Mouse (Mus musculus): ENCODE measurements around the gene Panx3. TPM values are rescaled to one million over a fixed set of nuclear protein-coding genes. Genes with fewer than 3 reads are reported as not detected.

The Panx3 gene
- polyA plus RNA-seq, 2 experiments = not detected

- H3K9me3 ChIP-seq (ENCODE audit: control insufficient read depth, low read length) = no peaks in the 10 kb centered on the region
- TF ChIP-seq CTCF (IDR thresholded peaks at IDR 0.05; ENCODE audit: low read depth) (no peak), EP300 (IDR thresholded peaks at IDR 0.05; ENCODE audit: low read depth) (no peak)
- no peak overlapping the region for H3K27ac ChIP-seq
- H3K9ac ChIP-seq (replicated peaks) = no peak overlapping the region
- DNase-seq (ENCODE audit: low read depth in 3 of 3, low spot score in 3 of 3) (no peak), ATAC-seq (ENCODE audit: insufficient read depth) (no peak)
- no peak overlapping the region for H3K4me3 ChIP-seq (ENCODE audit: insufficient read depth in 1 of 2, low read depth in 2 of 2, low read length in 2 of 2)
- H3K4me1 ChIP-seq (replicated peaks; ENCODE audit: control insufficient read depth in 2 of 2, insufficient read depth in 2 of 2, low read length in 1 of 2) = no peaks in the 10 kb centered on the region
- no peak overlapping the region for H3K4me2 ChIP-seq (ENCODE audit: low read depth)
- H3K27me3 ChIP-seq (ENCODE audit: control insufficient read depth, insufficient read depth, low read length) = no peaks in the 10 kb centered on the region
- H3K36me3 ChIP-seq (replicated peaks; ENCODE audit: control insufficient read depth, insufficient read depth, low read depth) = no peaks in the 10 kb centered on the region
- WGBS (ENCODE audit: insufficient replicate concordance) = 59% methylated on average over 1 of the region's 1 CpGs
Observed at GRCm38 (mm10) chr9:37681123-37681522, 12.1 kb upstream of the Panx3 start.

GRCm38 (mm10) chr9:37675287-37675686 lies 6.3 kb upstream of the Panx3 start:
- no peak overlapping the region for H3K27ac ChIP-seq
- no peak overlapping the region for H3K9ac ChIP-seq (replicated peaks)
- no peak overlapping the region for H3K4me2 ChIP-seq (ENCODE audit: low read depth)
- no peaks in the 10 kb centered on the region for H3K27me3 ChIP-seq (ENCODE audit: control insufficient read depth, insufficient read depth, low read length)
- no peak for DNase-seq (ENCODE audit: low read depth in 3 of 3, low spot score in 3 of 3)
- no peak for ATAC-seq (ENCODE audit: insufficient read depth)
- no peaks in the 10 kb centered on the region for H3K9me3 ChIP-seq (ENCODE audit: control insufficient read depth, low read length)
- H3K4me1 ChIP-seq (replicated peaks; ENCODE audit: control insufficient read depth in 2 of 2, insufficient read depth in 2 of 2, low read length in 1 of 2) = no peaks in the 10 kb centered on the region
- TF ChIP-seq EP300 (IDR thresholded peaks at IDR 0.05; ENCODE audit: low read depth) (no peak), CTCF (IDR thresholded peaks at IDR 0.05; ENCODE audit: low read depth) (no peak)
- H3K4me3 ChIP-seq (ENCODE audit: insufficient read depth in 1 of 2, low read depth in 2 of 2, low read length in 2 of 2) = no peak overlapping the region
- no peaks in the 10 kb centered on the region for H3K36me3 ChIP-seq (replicated peaks; ENCODE audit: control insufficient read depth, insufficient read depth, low read depth)
- WGBS (ENCODE audit: insufficient replicate concordance) = 67% methylated on average over 4 of the region's 4 CpGs

GRCm38 (mm10) chr9:37670261-37670660 lies 1.2 kb upstream of the Panx3 start:
- Histone ChIP-seq H3K27ac (no peak overlapping the region), H3K36me3 (replicated peaks; ENCODE audit: control insufficient read depth, insufficient read depth, low read depth) (no peaks in the 10 kb centered on the region), H3K4me1 (replicated peaks; ENCODE audit: control insufficient read depth in 2 of 2, insufficient read depth in 2 of 2, low read length in 1 of 2) (no peaks in the 10 kb centered on the region), H3K4me2 (ENCODE audit: low read depth) (no peak overlapping the region), H3K9me3 (ENCODE audit: control insufficient read depth, low read length) (no peaks in the 10 kb centered on the region), H3K27me3 (ENCODE audit: control insufficient read depth, insufficient read depth, low read length) (no peaks in the 10 kb centered on the region), H3K4me3 (ENCODE audit: insufficient read depth in 1 of 2, low read depth in 2 of 2, low read length in 2 of 2) (no peak overlapping the region), H3K9ac (replicated peaks) (no peak overlapping the region)
- 58% methylated on average over 3 of the region's 3 CpGs for WGBS (ENCODE audit: insufficient replicate concordance)
- no peak for ATAC-seq (ENCODE audit: insufficient read depth)
- TF ChIP-seq EP300 (IDR thresholded peaks at IDR 0.05; ENCODE audit: low read depth) (no peak), CTCF (IDR thresholded peaks at IDR 0.05; ENCODE audit: low read depth) (no peak)
- no peak for DNase-seq (ENCODE audit: low read depth in 3 of 3, low spot score in 3 of 3)

- DNase-seq (ENCODE audit: low read depth in 3 of 3, low spot score in 3 of 3) (no peak), ATAC-seq (ENCODE audit: insufficient read depth) (no peak)
- H3K4me2 ChIP-seq (ENCODE audit: low read depth) = no peak overlapping the region
- H3K9ac ChIP-seq (replicated peaks) = no peak overlapping the region
- no peak overlapping the region for H3K4me3 ChIP-seq (ENCODE audit: insufficient read depth in 1 of 2, low read depth in 2 of 2, low read length in 2 of 2)
- no peaks in the 10 kb centered on the region for H3K27me3 ChIP-seq (ENCODE audit: control insufficient read depth, insufficient read depth, low read length)
- no peaks in the 10 kb centered on the region for H3K9me3 ChIP-seq (ENCODE audit: control insufficient read depth, low read length)
- 53% methylated on average over 4 of the region's 4 CpGs for WGBS (ENCODE audit: insufficient replicate concordance)
- no peaks in the 10 kb centered on the region for H3K36me3 ChIP-seq (replicated peaks; ENCODE audit: control insufficient read depth, insufficient read depth, low read depth)
- TF ChIP-seq CTCF (IDR thresholded peaks at IDR 0.05; ENCODE audit: low read depth) = no peak
- TF ChIP-seq EP300 (IDR thresholded peaks at IDR 0.05; ENCODE audit: low read depth) = no peak
- no peak overlapping the region for H3K27ac ChIP-seq
- H3K4me1 ChIP-seq (replicated peaks; ENCODE audit: control insufficient read depth in 2 of 2, insufficient read depth in 2 of 2, low read length in 1 of 2) = no peaks in the 10 kb centered on the region
Observed at GRCm38 (mm10) chr9:37669678-37670077, 643 bp upstream of the Panx3 start.

- 46% methylated on average over 7 of the region's 7 CpGs for WGBS (ENCODE audit: insufficient replicate concordance)
- H3K27me3 ChIP-seq (ENCODE audit: control insufficient read depth, insufficient read depth, low read length) = no peaks in the 10 kb centered on the region
- H3K4me3 ChIP-seq (ENCODE audit: insufficient read depth in 1 of 2, low read depth in 2 of 2, low read length in 2 of 2) = no peak overlapping the region
- H3K9me3 ChIP-seq (ENCODE audit: control insufficient read depth, low read length) = no peaks in the 10 kb centered on the region
- no peak for TF ChIP-seq CTCF (IDR thresholded peaks at IDR 0.05; ENCODE audit: low read depth)
- TF ChIP-seq EP300 (IDR thresholded peaks at IDR 0.05; ENCODE audit: low read depth) = no peak
- no peak for DNase-seq (ENCODE audit: low read depth in 3 of 3, low spot score in 3 of 3)
- no peak overlapping the region for H3K27ac ChIP-seq
- H3K9ac ChIP-seq (replicated peaks) = no peak overlapping the region
- no peaks in the 10 kb centered on the region for H3K4me1 ChIP-seq (replicated peaks; ENCODE audit: control insufficient read depth in 2 of 2, insufficient read depth in 2 of 2, low read length in 1 of 2)
- H3K36me3 ChIP-seq (replicated peaks; ENCODE audit: control insufficient read depth, insufficient read depth, low read depth) = no peaks in the 10 kb centered on the region
- H3K4me2 ChIP-seq (ENCODE audit: low read depth) = no peak overlapping the region
- no peak for ATAC-seq (ENCODE audit: insufficient read depth)
Observed at GRCm38 (mm10) chr9:37666045-37666444, 3.0 kb downstream of the Panx3 start.
